Mouse (Mus musculus) CH12F3 (cell line): Measurements from ENCODE around the gene Hebp2.
"Not testable (repeated sequence)": the region's sequence is repeated elsewhere in the genome, so short reads cannot be mapped to it uniquely, and the experiment has no call there.

ENCODE experiments used
- in situ Hi-C: fragments of 300-500 bp; cut with MboI; formaldehyde crosslinking; loops from 2 replicates; pipeline ENCODE4 v1.14.3; 2020; ENCODE audit warnings: low sequenced_read_pairs

Hebp2 gene

DNA sequence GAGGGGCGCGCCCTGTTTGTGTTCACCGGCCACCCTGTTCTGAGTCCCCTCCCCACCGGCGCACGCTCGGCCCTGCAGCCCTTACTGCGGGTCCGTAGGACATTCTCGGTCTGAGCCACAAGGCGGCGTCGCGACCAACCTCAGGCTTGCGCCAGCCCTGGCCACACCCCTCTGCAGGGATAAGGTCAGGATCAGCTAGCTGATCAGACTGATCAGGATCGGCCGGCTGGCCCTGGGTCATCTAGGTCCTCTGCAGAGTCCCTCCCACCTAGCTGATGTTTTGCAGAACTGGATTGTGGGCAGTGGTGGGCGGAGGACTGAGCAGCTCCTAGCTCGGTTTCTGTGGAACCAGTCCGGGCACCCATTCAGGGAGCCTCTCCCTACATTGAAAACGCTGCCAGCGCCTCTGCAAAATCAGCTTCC is at the start of gene Hebp2:
Gene Hebp2 (minus strand): TSS at position 264 of the 423 bp plus-strand sequence.
- in situ Hi-C loops: no loop called here

DNA sequence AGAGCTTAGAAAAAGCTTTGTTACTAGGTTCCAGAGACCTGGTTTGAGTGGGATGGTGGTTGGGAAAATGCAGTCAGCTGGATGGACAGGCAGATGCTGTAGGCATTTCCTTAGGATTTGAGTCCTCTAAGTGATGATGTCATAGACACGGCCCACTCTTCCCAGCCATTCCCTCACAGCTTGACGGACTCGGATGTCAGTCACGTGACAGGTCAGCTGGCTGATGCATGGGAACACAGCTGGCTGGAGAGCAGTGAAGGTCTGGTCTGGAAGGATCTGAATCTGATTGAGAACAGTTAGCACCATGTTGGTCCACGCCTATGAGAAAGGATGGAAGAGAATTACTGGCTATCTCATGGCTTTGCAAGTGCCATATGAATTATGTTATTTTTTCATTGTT is 43.6 kb upstream of the Hebp2 start:
- in situ Hi-C loops: no loop called here

DNA sequence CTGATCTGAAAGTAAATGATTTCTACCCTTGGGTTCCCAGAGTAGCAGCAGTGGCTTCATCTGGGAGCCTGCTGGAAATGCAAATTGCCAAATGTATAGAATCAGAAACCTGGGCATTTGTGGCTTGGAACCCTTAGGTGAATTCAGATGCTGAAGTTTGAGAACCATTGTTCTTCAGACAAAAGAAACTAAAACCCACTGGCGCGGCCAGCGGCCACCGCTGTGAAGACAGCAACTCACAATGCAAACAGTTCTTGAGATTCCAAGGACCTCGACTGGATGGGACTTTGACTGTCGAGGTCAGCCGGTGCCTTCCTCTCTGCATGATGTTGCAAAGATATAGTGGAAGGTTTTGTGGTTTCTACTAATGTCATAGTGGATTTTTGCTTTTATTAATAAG is 38.3 kb upstream of the Hebp2 start:
- in situ Hi-C loops: no loop called here

DNA sequence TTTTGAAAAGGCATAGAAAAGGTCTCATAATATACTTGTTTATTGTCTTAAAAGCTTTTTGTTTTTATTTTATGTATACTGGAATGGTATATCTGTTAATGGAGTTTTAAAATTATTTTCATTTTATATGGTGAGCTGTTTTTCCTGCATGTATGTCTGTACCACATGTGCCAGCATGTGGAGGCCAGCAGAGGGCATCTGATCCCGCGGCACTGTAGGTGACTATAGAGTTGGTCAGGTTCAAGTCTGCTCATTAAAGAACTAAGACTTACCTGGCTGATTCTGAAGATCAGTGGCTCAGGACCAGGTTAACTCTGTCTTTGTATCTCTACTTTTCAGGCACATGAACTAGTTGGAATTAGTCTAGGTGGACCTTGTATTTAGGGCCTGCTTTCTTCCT is 26.7 kb upstream of the Hebp2 start:
- in situ Hi-C loops: no loop called here

DNA sequence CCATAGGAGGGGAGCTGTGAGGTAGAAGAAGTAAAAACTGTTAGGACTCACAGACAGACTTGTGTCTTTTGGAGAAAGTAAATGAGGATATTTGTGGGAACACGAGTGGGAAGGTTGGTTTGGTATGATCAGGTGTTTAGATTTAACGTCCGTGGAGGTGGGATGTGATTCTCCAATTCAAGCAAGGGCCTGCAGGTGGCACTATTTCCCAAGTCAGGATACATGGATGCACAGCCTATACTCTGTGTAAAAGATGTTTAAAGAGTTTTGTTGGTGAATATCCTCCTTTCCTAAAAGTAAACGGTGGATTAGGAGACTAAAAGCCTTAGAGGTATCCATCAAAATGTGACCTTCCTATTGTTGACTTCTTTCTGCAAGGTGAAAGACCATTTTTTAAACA is 17.1 kb upstream of the Hebp2 start:
- in situ Hi-C loops: no loop called here

DNA sequence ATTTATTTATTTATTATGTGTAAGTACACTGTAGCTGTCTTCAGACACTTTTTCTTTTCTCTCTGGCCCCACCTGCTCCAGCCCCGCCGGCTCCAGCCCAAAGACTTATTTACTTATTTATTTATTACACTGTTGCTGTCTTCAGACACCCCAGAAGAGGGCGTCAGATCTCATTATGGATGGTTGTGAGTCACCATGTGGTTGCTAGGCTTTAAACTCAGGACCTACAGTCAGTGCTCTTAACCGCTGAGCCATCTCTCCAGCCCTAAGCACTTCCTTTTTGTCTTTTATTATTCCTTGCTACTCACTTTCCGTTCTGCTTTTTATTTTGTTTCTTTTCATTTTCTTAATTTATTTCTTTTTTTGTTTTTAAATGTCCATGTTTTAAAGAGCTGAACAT is 15.6 kb upstream of the Hebp2 start:
- in situ Hi-C loops: no loop called here

DNA sequence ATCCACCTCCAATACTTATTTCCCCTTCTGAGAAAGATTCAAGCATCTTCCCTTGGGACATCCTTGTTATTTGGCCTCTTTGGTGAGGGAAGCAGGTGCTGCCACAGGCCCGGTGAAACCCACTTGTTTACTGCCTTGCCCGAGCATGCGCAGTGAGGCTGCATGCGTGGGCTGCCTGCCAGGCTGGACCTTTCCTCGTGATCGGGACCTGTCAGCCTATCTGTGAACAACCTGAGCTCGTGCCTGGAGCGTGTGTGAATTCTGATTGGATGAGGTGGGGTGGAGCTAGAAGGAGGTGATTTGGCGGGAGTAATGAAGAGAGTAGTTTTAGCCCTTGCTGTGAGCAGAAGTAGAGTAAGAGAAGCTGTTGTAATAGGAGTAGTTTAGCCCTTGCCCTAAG is 13.2 kb upstream of the Hebp2 start:
- in situ Hi-C loops: not testable (repeated sequence)

DNA sequence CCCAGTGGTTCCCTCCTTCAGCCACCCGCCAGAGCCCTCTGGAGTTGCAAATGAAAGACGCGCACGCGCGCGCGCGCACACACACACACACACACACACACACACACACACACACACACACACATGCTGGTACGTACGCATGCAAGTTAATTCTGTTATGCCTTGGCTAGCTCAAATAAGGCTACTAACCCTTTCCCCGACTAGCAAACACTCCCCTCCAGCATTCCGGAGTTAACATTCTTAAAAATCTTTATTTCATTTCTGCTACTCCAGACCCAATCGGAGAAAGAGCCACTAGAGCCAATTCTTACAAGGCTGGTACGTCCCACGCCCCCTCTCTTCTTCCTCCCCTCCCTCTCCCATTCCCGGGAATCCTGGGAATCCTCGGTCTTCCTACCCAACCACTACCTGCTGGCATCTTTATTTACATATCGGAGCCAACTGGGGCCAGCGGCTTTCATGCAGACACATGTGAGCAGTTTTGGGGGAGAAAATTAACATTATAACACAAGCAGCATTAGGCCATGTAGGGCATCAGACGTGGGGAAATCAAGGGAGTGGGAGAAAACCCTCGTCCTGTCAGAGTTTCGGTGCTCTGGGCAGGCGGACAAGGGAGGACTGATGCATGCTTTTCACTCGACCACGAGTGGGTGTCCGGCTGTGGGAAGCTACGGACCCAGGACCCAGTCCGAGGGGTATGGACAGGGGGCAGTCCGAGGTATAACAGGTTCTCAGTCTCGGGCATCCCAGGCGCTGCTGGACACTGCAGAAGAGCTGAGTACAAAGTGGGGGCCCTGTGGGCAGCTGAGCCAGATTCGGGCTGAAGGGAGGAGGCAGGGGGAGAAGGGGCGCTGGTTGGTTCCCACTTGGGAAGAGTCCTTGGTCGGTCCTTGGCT is 3.7 kb upstream of the Hebp2 start:
- in situ Hi-C loops: no loop called here

DNA sequence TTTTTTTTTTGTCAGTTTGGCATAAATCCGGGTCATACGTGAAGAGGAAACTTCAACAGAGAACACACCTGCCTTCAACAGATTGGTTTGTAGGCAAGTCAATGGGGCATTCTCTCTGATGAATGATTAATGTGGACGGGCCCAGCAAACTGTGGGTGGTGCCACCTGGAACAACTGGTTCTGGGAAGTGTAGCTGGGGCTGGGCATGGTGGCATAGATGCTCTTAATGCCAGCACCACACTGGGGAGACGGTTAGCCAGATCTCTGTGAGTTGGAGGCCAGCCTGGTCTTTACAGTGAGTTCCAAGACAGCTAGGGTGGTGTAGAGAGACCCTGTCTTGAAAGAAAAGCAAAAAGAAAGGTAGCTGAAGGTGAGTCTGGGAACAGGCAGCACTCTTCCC is 1.5 kb upstream of the Hebp2 start:
- in situ Hi-C loops: no loop called here

DNA sequence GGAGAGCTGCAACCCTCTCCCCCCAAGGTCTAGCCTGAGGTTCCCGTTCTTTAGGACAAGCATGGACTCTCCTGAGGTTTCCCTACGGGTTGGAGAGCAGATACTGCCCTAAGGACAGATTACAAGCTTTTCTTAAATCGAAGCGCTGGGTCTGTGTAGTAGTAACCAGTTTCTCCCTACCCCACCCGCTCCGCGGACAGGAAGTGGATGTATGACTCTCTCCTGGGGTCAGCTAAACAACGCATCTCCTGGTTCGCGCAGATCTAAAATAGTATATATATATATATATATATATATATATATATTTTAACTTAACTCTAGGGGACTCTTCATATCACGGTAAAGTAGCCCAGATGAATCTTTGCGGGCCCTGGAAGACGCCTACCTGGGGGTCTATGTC is 567 bp downstream of the Hebp2 start:
- in situ Hi-C loops: no loop called here

DNA sequence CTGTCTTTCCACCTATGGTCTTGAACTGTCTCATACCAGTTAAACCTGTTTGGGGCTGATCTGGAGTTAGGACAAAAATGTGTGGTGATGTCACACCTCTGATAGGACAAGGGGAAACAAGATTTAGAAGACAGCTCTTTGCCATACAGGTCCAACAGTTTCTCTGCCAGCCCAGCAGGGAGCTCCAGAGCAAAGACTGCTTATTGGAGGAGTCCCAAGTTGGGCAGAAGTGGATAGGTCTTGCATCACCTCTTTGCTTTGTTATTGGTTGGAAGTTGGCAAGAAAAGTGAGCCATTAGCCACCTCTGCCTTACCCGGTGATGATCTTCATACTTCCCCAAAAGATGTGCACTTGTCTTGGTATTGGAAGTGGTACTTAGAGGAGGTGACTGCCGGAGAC is 9.0 kb downstream of the Hebp2 start:
- in situ Hi-C loops: no loop called here

DNA sequence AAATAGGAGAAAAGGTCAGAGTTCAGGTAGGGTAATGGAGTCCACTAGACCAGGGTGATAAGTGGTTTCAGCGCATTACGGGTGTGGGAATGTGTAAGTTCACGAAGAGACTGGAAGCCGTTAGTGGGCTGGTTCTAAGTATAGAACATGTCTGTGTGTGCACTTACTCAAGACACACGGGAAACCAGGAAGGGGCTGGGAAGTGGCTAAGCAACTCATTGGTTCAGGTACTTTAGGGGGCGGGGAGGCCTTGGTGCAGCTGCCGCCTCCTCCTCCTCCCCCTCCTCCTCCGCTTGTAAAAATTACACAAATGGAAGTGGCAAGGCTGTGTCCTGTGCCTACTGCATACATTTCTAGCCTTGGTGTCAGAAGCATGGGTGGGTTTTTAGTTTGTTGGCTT is 13.6 kb downstream of the Hebp2 start:
- in situ Hi-C loops: no loop called here

DNA sequence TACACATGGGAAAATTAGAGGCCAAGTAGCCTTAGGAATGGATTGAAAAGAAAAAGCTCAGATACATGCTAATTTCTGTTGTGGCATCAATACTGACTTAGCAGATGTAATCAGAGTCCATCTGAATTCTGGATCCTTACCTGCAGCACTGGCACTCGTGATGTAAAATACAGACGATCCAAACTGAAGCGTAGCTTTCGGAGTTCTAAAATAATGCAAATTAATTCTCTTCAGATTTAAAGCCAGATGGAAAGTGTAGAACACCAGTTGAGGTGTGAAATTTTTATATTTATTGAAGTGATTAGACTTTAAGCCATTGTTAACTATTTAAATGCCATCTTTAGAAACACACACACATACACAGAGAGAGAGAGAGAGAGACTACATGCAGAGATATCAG is 15.7 kb downstream of the Hebp2 start:
- in situ Hi-C loops: no loop called here

DNA sequence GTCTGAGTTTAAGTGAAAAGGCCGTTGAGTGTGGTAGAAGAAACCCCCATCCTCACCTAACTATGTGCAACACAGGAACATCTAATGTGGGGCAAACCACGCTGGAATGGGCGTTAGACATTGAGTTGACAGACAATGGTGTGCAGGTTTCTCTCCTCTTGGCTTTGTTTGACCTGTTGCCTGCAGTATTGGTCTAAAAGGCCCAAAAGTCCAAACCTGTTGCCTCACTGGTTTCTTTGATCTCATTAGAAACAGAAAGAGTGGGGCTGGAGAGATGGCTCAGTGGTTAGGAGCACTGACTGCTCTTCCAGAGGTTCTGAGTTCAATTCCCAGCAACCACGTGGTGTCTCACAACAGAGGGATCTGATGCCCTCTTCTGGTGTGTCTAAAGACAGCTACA is 16.7 kb downstream of the Hebp2 start:
- in situ Hi-C loops: no loop called here

DNA sequence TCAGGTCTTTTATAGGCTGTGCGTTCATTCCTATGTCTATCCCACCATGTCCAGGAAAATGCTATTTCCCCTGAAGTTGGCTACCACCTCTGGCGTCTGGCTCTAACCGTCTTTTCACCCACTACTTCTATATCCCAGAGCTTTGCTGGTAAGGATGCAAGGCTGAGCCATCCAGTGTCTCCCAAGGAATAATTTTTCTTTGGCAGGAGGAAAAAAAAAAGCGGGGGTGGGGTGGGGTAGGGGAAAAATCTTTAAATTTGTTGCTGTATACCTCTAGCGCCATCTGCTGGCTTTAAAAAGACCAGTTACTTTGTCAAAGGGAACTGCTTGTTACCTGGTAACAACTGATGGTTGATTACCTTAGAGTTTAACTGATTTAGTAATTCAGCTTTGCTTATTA is 17.4 kb downstream of the Hebp2 start:
- in situ Hi-C loops: no loop called here

DNA sequence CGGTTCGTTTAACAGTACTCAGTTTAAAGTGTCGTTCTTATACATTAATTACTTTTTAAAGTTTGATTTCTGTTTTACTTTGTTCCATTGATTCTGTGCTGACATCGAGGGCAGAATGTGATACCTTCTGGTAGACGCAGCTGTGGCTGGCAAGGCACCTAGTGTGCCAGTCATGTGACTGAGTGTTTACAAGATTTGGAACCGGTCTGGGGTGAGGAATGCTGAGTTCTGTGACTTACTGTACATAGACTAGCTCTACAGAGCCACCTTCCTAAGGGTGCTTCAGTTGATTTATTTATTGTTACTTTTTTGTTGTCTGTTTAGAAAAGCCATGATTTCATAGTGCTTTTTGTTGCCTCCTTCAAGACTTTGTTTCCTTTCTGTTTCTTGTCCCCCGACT is 18.1 kb downstream of the Hebp2 start:
- in situ Hi-C loops: no loop called here

DNA sequence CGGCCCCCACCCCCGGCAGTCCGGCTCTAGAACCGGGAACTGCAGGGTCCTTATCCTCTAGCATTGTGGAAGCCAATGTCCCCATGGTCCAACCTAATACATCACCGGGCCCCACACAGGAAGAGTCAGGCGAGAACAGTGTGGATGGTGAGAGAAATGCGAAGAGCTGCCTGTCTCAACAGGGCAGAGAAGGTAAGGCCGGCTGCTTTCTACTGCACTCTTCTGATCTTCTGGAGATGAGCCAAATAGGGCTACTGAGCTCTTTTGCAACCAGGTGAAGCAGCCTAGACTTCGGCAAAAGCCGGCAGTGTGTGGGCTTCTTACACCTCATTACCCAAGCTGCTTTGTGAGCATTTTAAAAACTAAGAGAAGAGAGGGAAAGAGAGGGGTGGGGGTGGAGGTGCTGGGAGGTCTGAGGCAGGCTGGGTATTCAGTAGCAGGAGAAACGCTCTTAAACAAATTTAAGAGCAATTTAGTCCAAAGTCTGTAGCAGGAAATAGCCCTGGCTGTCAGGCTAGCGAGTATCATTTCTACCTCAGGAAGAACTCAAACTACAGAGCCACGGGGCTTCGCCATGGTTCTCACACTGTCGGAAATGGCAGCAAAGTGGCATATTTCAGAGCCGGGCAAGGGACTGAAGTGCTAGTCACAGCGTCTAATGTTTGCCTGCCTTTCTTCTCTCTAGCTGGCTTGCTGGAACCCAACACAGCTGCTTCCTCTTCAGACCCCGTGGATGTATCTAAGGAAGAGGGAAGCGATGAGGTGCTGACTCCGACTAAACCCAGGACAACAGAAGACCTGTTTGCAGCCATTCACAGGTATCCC is 18.8 kb downstream of the Hebp2 start:
- in situ Hi-C loops: no loop called here

DNA sequence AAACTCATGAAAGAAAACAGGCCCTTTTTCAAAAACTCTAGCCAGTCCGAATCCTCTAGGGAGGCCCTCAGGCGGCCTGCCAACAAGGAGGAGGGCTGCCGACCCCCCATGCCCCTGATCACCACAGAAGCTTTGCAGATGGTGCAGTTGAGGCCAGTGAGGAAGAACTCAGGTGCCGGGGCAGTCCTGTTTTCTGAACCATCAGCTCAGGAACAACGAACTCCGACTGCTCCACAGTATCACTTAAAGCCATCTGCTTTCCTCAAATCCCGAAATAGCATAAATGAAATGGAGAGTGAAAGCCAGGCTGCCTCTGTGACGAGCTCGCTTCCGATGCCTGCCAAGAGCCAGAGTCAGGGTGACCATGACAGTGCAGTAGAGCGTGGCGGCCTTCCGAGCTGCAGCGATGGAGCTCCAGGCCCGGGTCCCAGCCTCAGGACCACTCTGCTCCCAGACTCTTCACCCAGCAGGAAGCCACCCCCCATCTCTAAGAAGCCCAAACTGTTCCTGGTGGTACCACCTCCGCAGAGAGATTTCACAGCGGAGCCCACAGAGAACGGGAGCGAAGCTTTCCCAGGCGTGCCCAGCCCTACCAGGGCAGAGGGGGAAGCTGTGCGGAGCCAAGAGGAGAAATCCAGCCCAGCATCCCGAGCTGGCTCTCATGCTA is 19.6 kb downstream of the Hebp2 start:
- in situ Hi-C loops: no loop called here

DNA sequence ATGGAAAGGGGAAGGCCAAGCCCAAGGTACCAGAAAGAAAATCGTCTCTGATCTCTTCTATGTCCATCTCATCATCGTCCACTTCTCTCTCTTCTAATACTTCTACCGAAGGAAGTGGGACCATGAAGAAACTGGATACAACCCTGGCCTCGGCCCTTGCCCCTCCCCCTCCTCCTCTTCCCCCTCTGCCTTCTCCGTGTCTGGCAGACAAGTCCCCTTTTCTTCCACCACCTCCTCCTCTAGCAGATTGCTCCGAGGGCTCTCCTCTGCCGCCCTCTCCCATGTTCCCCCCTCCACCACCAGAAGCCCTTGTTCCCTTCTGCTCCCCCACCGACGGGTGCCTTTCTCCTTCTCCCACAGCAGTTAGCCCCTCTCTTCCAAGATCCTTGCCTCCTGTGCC is 20.1 kb downstream of the Hebp2 start:
- in situ Hi-C loops: no loop called here

DNA sequence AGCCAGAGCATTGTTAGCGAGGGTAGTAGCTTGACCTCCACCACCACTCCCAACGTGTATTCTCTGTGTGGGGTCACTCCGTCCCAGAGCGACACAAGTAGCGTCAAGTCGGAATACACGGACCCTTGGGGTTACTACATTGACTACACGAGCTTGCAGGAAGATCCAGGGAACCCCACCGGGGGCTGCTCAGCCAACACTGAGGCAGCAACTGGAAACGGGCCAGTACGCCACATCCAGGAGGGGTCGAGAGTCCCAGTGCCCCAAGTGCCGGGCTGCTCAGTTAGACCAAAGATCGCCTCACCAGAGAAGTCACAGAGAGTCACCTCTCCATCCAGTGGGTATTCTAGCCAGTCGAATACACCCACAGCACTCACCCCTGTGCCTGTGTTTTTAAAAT is 20.6 kb downstream of the Hebp2 start:
- in situ Hi-C loops: no loop called here

DNA sequence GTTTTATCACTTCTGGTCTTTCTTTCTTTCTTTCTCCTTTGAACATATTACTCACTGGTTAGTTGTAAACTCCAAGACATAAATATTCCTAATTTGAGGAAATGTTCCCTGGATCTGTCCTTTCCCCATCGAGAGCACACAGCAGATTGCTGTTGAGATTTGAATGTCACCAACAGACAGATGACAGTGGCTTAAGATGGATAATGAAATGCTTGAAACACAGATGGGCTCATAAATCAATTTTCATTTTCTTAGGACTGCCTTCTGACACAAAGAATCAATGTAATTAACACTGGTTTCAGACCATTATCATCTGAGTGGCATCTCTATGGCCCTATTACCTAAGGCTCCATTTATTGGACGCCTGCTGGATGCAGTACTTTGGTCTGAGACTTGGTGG is 23.3 kb downstream of the Hebp2 start:
- in situ Hi-C loops: no loop called here

DNA sequence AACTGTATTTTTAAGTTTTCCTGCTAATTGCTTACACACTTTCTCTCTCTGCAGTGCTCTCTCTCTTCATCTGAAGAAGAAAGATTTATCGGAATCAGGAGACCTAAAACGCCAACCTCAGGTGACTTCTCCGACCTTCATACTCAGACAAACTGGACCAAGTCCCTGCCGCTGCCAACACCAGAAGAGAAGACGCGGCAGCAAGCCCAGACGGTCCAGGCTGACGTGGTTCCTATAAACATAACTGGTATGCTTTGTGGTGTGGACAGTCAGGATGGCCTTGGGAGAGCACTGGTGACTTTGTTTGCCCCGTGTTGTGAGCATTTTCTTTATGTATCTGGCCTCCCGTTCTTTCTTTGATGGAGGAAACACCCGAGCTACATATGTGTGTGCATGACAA is 34.4 kb downstream of the Hebp2 start:
- in situ Hi-C loops: no loop called here
